Mouse (Mus musculus) hindbrain, embryonic 13.5 days (tissue): Measurements from ENCODE around the gene Slc10a7. TPM values are rescaled to one million over a fixed set of nuclear protein-coding genes. Genes with fewer than 3 reads are reported as not detected.

Source experiments
- ATAC-seq: fragments of 200-750 bp; cut with Nextera tagmentation; 2 replicates; pipeline ENCODE4 v1.8.0; 2017; ENCODE audit warnings: moderate TSS enrichment; ENCODE audit not compliant: low FRiP score
- H3K27ac ChIP-seq: fragments of 300-500 bp; sonication (generic); 2 replicates; pipeline ENCODE4 v1.5.1; 2015; ENCODE audit warnings: inconsistent platforms, mild to moderate bottlenecking, moderate library complexity
- H3K27me3 ChIP-seq: fragments of 300-500 bp; sonication (generic); 2 replicates; pipeline ENCODE4 v1.6.1; 2015; ENCODE audit warnings: mild to moderate bottlenecking, inconsistent platforms
- H3K36me3 ChIP-seq: fragments of 300-500 bp; sonication (generic); 2 replicates; pipeline ENCODE4 v1.6.1; 2015; ENCODE audit warnings: mild to moderate bottlenecking, inconsistent platforms
- H3K4me1 ChIP-seq: fragments of 300-500 bp; sonication (generic); replicated peaks from 2 replicates; pipeline ENCODE4 v1.6.1; 2015; ENCODE audit warnings: inconsistent platforms
- H3K4me2 ChIP-seq: fragments of 300-500 bp; sonication (generic); 2 replicates; pipeline ENCODE4 v1.6.1; 2015; ENCODE audit warnings: inconsistent platforms, mild to moderate bottlenecking, moderate library complexity
- H3K4me3 ChIP-seq: fragments of 300-500 bp; sonication (generic); 2 replicates; pipeline ENCODE4 v1.5.1; 2015; ENCODE audit warnings: mild to moderate bottlenecking, inconsistent platforms
- H3K9ac ChIP-seq: fragments of 300-500 bp; sonication (generic); 2 replicates; pipeline ENCODE4 v1.6.1; 2015; ENCODE audit warnings: mild to moderate bottlenecking, inconsistent platforms
- H3K9me3 ChIP-seq: fragments of 300-500 bp; sonication (generic); 2 replicates; pipeline ENCODE4 v1.6.1; 2016; ENCODE audit warnings: inconsistent platforms
- WGBS: fragments of 180-500 bp; shearing (Covaris S2); methylation state at CpG from one replicate; pipeline ENCODE4 v1.1.7; 2015; 5-methylcytosine and 5-hydroxymethylcytosine counted together
- polyA plus RNA-seq: library from polyadenylated mRNA; unstranded; fragments of >200 nt; fragmentation: Nextera tagmentation; extraction: Ambion mirVana; gene quantifications from 2 replicates; pipeline ENCODE4 v1.2.1, GENCODE M21; 2015

Gene Slc10a7
- polyA plus RNA-seq, 1 experiment from 2014 or later, result 10.7 TPM

DNA sequence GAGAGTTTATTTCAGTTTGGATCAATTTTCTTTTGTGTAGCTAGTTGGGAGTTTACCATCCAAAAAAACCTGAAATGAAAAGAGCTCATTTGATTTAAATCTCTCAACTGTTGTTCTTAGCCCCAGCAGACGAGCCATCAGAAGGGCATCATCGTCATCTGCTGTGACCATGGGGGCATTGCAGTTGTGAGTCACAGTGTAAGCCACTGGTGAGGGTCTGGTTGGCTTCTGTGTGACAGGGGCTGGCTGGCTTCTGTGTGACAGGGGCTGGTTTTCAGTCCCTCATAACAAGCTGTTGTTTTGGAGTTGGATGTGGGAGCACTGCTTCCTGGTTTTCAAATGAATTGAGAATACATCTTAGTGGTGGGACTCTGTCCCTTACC, 41.6 kb downstream of the Slc10a7 start:
- whole genome bisulfite sequencing, result 33% methylated on average over 2 of the region's 2 CpGs

DNA sequence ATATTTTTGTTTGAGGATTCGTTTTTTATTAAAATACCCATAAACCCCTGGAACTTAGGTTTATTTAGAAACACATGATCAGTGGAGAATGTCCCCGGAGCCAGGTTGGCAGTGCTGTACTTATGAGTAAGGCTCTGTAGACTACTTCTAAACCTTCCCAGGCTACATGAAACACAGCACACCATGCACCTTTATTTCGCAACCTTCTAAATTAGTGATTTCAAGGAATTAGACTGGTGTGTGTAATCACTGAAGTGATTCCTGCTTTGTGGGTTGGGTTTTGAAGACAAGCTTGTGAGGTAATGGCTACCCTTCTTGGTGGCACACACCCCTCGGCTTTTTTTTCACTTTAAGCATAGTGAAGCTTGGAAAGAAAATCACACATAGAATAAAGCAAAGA, 46.7 kb downstream of the Slc10a7 start:
- no peaks in the 10 kb centered on the region for H3K27me3 ChIP-seq
- 95% methylated on average over 4 of the region's 4 CpGs for WGBS
- no peaks in the 10 kb centered on the region for H3K36me3 ChIP-seq
- H3K4me1 ChIP-seq, result peaks cover 23% of the 10 kb centered on the region
- H3K27ac ChIP-seq, result no peak overlapping the region
- no peak overlapping the region for H3K4me2 ChIP-seq
- H3K4me3 ChIP-seq, result no peak overlapping the region
- ATAC-seq, result no peak
- no peak overlapping the region for H3K9ac ChIP-seq
- H3K9me3 ChIP-seq, result no peaks in the 10 kb centered on the region

More for the DNA sequence above, 41.6 kb downstream of the Slc10a7 start:
- H3K27ac ChIP-seq, result no peak overlapping the region
- H3K4me2 ChIP-seq, result no peak overlapping the region
- H3K9me3 ChIP-seq, result no peaks in the 10 kb centered on the region
- ATAC-seq, result no peak
- H3K27me3 ChIP-seq, result no peaks in the 10 kb centered on the region
- H3K4me3 ChIP-seq, result no peak overlapping the region
- H3K4me1 ChIP-seq, result peaks cover 15% of the 10 kb centered on the region
- no peak overlapping the region for H3K9ac ChIP-seq
- H3K36me3 ChIP-seq, result no peaks in the 10 kb centered on the region

DNA sequence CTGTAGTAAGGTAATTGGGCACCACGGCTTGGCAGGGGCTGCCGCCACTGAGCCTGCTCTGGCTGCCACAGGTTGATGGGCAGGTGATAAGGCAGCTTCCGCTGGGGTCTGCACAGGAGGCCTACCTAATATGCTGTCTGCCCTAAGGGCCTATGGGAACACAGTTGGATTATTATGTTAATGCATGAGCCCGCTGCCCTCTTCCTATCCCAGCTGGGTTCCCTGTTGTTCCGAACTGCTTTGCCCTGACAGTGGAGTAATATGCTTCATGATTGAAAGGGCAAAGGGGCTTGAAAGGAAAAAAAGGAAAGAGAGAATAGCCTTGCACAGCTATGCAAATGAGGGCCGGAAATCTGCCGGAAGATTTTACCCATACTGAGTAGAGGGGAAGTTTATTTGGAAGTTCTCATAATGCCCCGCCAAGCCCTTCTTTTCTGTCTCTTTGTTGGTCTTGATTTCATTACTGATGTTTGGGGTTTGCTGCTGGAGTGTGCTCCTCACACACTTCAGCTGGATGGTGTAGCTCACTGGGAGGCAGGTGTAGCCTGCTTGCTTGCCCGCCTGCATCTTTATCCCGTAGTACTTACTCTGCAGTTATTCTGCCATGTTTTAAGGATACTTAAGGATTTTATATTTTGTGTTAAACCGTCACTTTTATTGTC, 47.8 kb downstream of the Slc10a7 start:
- H3K36me3 ChIP-seq, result 0 out of 2 replicates have a peak, but pooled peaks cover 3% of the 10 kb centered on the region
- H3K9me3 ChIP-seq, result 0 out of 2 replicates have a peak, but pooled peaks cover 3% of the 10 kb centered on the region
- peak; percentile 80 for ATAC-seq
- H3K4me1 ChIP-seq, result peaks cover 22% of the 10 kb centered on the region
- H3K9ac ChIP-seq, result 0 out of 2 replicates have a peak overlapping the region, but pooled peaks have one; percentile 40
- WGBS, result 14% methylated on average over 11 of the region's 11 CpGs
- H3K4me3 ChIP-seq, result no peak overlapping the region
- H3K4me2 ChIP-seq, result peak overlapping the region; percentile 8; the same call in 1 of the 2 replicates
- H3K27me3 ChIP-seq, result no peaks in the 10 kb centered on the region
- peak overlapping the region; percentile 49; the same call in 1 of the 2 replicates for H3K27ac ChIP-seq

DNA sequence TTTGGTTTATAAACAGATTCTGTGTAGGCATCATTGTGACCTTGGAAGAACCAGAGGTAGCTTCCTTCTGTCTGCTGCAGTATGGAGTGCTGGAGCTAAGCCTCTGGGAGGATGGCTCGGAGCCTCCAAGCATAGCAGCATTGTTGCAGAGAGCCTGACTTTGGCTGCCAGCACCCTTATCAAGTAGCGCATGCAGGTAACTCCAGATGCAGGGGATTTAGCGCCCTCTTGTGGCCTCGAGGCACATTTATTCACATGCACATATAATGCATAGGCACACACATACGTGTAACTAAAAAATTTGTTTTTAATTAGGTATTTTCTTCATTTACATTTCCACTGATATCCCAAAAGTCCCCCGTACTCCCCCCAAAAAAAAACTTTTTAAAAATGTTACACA, 52.5 kb downstream of the Slc10a7 start:
- Histone ChIP-seq H3K9ac (no peak overlapping the region), H3K27ac (no peak overlapping the region), H3K36me3 (0 out of 2 replicates have a peak, but pooled peaks cover 3% of the 10 kb centered on the region), H3K9me3 (0 out of 2 replicates have a peak, but pooled peaks cover 3% of the 10 kb centered on the region), H3K4me3 (no peak overlapping the region), H3K4me2 (no peak overlapping the region), H3K27me3 (no peaks in the 10 kb centered on the region), H3K4me1 (peaks cover 14% of the 10 kb centered on the region)
- ATAC-seq, result no peak
- 94% methylated on average over 6 of the region's 6 CpGs for WGBS

DNA sequence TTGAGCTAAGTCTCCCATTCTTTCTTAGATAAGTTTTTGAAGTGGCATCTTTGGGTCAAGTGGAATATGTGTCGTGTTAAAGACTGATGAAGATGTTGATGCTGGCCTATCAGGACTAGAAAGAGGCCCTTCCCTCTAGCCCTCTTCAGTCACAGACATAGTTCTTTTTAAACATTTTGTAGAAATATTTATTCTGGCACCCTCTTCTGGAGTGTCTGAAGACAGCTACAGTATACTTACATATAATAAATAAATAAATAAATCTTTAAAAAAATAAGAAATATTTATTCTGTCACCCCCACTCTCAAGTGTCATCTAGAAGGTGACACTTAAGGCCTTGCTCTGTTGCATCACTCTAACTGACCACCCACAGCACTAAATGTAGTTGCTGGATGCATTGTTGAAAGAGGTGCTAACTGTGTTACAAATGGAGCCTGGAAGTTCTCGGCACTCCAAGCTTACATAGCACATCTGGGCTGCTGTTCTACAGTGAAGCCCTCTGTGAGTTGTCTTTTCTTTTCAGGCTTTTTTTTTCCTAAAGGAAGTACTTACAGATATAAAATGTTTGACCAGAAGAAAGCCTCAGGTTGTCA, 54.4 kb downstream of the Slc10a7 start:
- no peak overlapping the region for H3K4me3 ChIP-seq
- H3K27ac ChIP-seq, result no peak overlapping the region
- 83% methylated on average over 2 of the region's 2 CpGs for WGBS
- H3K9ac ChIP-seq, result no peak overlapping the region
- no peak for ATAC-seq
- H3K27me3 ChIP-seq, result no peaks in the 10 kb centered on the region
- H3K9me3 ChIP-seq, result 0 out of 2 replicates have a peak, but pooled peaks cover 3% of the 10 kb centered on the region
- no peaks in the 10 kb centered on the region for H3K4me1 ChIP-seq
- H3K4me2 ChIP-seq, result no peak overlapping the region
- H3K36me3 ChIP-seq, result 0 out of 2 replicates have a peak, but pooled peaks cover 3% of the 10 kb centered on the region

DNA sequence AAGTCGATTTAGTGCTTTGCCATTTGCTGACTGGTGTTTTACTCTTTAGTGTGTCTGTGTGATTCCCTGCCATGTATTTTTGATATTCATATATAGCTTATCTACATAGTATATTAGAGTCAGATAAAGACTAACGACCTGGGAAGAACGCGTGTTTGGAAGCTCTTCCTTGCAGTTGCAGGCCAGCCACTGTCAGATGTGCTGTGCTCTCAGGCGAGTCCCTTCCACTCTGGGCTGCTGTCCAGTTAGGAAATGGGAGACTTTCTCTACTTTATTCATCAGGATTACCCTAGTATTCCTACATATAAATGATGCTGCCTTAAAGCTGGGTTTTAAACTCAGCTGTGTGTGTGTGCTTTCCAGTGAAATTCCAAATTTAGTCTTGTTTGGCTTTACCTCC, 55.1 kb downstream of the Slc10a7 start:
- Histone ChIP-seq H3K9me3 (0 out of 2 replicates have a peak, but pooled peaks cover 3% of the 10 kb centered on the region), H3K4me3 (no peak overlapping the region), H3K36me3 (0 out of 2 replicates have a peak, but pooled peaks cover 3% of the 10 kb centered on the region), H3K27me3 (no peaks in the 10 kb centered on the region), H3K4me2 (no peak overlapping the region), H3K27ac (no peak overlapping the region), H3K9ac (no peak overlapping the region), H3K4me1 (no peaks in the 10 kb centered on the region)
- whole genome bisulfite sequencing, result 81% methylated on average over 5 of the region's 5 CpGs
- ATAC-seq, result no peak

DNA sequence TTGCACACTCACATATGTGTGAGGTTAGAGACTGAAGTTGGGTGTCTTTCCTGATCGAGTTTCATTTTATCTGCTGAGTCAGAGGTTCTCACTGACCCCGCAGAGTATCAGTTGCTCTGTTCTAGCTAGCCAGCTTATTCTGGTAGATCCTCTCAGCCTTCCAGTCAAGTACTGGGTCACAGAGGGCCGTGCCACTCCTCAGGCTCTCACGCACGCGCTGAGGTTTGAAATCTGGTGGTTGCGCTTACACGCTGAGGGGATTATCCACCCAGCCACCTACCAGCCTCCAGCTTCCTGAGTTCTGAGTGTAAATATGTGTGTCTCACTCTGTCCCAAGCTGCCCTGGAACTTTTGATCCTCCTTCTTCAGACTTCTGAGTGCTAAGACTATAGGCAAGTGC, 59.0 kb downstream of the Slc10a7 start:
- 85% methylated on average over 8 of the region's 8 CpGs for WGBS
- H3K4me1 ChIP-seq, result peaks cover 17% of the 10 kb centered on the region
- ATAC-seq, result no peak

DNA sequence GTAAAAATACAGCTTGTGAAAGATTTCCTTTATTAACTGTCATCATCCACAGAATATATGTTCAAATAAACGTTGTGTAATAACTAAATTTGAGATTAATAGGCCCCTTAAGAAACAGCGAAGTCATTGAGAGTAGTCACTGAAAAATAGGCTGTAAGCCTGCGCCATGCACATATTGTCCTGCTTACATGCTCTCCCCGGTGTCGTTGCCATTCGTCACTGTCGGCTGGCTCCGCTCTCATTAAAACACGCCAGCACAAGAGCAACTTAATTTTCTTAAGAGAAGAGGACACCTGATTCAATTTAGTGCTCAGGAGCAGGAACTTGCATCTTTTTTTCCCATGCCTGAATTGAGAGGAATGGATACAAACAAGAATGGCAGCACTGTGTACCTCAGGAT, 62.4 kb downstream of the Slc10a7 start:
- Histone ChIP-seq H3K27me3 (no peaks in the 10 kb centered on the region), H3K4me2 (peak overlapping the region; percentile 27), H3K9me3 (no peaks in the 10 kb centered on the region), H3K4me1 (peaks cover 17% of the 10 kb centered on the region), H3K36me3 (no peaks in the 10 kb centered on the region), H3K4me3 (no peak overlapping the region), H3K9ac (no peak overlapping the region), H3K27ac (no peak overlapping the region)
- 0 out of 2 replicates have a peak, but pooled peaks have one; percentile 26 for ATAC-seq
- 31% methylated on average over 9 of the region's 9 CpGs for WGBS

More for the DNA sequence above, 59.0 kb downstream of the Slc10a7 start:
- H3K27ac ChIP-seq, result no peak overlapping the region
- H3K36me3 ChIP-seq, result no peaks in the 10 kb centered on the region
- H3K4me2 ChIP-seq, result no peak overlapping the region
- no peaks in the 10 kb centered on the region for H3K27me3 ChIP-seq
- H3K9me3 ChIP-seq, result no peaks in the 10 kb centered on the region
- no peak overlapping the region for H3K9ac ChIP-seq
- no peak overlapping the region for H3K4me3 ChIP-seq

DNA sequence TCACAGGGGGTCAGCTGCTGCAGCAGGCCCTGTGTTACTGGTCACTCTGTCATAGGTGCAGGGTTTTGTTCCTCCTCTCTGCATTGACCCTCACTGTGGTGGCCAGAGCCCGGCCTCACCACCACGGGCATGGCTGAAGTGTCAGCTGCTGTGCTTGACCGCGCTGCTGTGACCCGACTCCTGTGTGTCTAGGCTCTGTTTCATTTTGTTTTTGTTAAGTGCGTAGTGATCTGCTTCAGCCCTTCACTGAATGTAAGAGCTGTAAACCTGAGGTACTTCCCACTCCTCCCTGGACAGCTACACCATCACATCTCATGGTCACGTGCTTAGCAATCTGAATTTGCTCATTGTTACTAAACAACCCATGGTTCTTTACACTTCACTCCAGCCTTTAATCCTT, 65.1 kb downstream of the Slc10a7 start:
- Histone ChIP-seq H3K9ac (no peak overlapping the region), H3K4me2 (no peak overlapping the region), H3K27ac (no peak overlapping the region), H3K27me3 (no peaks in the 10 kb centered on the region), H3K4me3 (no peak overlapping the region), H3K4me1 (peaks cover 33% of the 10 kb centered on the region), H3K9me3 (no peaks in the 10 kb centered on the region), H3K36me3 (no peaks in the 10 kb centered on the region)
- 79% methylated on average over 7 of the region's 7 CpGs for WGBS
- ATAC-seq, result no peak

DNA sequence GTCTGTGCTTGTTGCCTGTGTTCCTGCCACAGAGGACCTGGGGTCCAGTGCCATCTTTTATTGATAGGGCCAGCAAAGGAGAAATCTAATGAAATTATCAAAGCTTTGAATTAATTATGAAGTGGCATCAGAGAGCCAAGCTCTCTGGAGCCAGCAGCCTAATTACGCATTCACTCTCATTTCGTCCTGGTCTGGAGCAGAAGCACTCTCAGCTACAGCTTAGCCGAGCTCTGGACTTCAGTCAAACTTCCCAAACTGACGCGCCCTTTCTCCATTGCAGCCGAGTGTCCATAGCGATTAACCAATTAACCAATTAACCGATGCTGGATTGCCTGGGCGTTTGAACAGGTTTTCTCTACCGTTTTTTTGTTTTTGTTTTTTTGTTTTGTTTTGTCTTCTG, 68.4 kb downstream of the Slc10a7 start:
- no peak for ATAC-seq
- Histone ChIP-seq H3K4me3 (no peak overlapping the region), H3K9me3 (no peaks in the 10 kb centered on the region), H3K4me1 (peaks cover 21% of the 10 kb centered on the region), H3K4me2 (no peak overlapping the region), H3K27me3 (no peaks in the 10 kb centered on the region), H3K36me3 (no peaks in the 10 kb centered on the region), H3K9ac (no peak overlapping the region), H3K27ac (0 out of 2 replicates have a peak overlapping the region, but pooled peaks have one; percentile 20)
- 23% methylated on average over 10 of the region's 10 CpGs for WGBS

DNA sequence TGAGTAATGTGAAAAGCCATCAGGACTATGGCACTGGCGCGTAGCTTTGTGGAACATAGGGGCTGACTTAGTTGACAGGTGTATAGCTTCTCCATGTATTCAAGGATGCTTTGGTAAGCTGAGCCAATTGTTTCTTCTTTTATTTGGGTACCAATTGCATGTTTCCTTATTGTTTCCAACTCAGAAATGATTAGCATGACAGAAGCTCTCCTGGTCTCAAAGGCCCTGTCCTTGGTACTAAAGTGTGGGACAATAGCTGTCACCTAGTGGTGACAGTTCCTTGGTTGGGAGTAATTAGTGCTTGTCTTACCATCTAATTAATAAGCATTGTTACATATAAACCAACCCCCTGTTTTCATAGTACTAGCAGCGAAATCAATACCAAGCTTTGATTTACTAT, 68.9 kb downstream of the Slc10a7 start:
- H3K9ac ChIP-seq, result no peak overlapping the region
- no peak for ATAC-seq
- no peak overlapping the region for H3K4me3 ChIP-seq
- H3K4me1 ChIP-seq, result peaks cover 19% of the 10 kb centered on the region
- H3K9me3 ChIP-seq, result no peaks in the 10 kb centered on the region
- H3K36me3 ChIP-seq, result no peaks in the 10 kb centered on the region
- H3K4me2 ChIP-seq, result no peak overlapping the region
- 24% methylated on average over 3 of the region's 3 CpGs for WGBS
- no peak overlapping the region for H3K27ac ChIP-seq
- no peaks in the 10 kb centered on the region for H3K27me3 ChIP-seq

DNA sequence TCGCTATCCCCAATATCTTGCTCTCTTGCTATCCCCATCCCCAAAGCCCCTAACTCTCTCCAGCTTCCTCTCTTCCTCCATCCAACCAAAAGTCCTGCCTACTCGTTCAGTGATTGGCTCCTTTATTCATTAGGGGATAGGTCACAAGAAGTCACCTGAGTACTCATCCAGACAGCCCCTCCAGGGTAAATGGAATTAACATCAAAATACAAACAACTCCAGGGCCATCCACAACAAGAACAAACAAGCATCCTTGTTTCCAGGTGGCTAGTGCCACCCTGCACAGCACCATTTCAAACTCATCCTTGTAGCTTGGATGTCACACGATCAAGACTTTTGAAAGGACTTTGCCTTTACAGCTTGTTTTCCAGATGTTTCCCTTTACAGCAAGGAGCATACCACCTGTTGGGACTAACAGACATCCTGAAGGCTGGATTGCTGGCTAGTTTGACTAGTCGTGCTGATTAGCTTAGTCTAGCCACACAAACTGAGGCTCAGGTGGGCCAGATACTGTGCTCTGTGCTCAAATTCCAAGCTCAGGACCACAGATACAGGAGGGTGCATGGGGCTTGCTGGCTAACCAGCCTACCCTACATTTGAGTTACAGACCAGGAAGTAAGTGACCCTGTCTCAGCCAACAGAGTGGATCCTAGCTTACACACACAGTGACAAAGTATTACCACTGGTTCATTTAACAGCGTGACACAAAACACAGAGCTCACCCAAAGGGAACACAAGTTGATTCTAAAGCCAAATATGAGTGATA, 75.0 kb downstream of the Slc10a7 start:
- 80% methylated on average over 5 of the region's 5 CpGs for WGBS
- peaks cover 9% of the 10 kb centered on the region for H3K4me1 ChIP-seq

More for the DNA sequence above, 75.0 kb downstream of the Slc10a7 start:
- Histone ChIP-seq H3K27me3 (no peaks in the 10 kb centered on the region), H3K36me3 (no peaks in the 10 kb centered on the region), H3K4me3 (no peak overlapping the region), H3K9ac (no peak overlapping the region), H3K9me3 (no peaks in the 10 kb centered on the region), H3K4me2 (no peak overlapping the region), H3K27ac (no peak overlapping the region)
- no peak for ATAC-seq
